Mouse (Mus musculus) ES-Bruce4 (cell line): ENCODE results near the gene Kcnj4.

Experiments used
- CTCF ChIP-seq: IDR thresholded peaks from one replicate; pipeline ENCODE4 v1.8.1; 2011; ENCODE audit warnings: low read depth, low read length
- EP300 ChIP-seq: IDR thresholded peaks from 2 replicates; pipeline ENCODE4 v1.6.1; 2011; ENCODE audit warnings: low read depth, low read length; ENCODE audit not compliant: insufficient read depth
- POLR2A ChIP-seq: IDR thresholded peaks from one replicate; pipeline ENCODE4 v1.8.1; 2011; ENCODE audit warnings: low read length; ENCODE audit not compliant: insufficient read depth

DNA sequence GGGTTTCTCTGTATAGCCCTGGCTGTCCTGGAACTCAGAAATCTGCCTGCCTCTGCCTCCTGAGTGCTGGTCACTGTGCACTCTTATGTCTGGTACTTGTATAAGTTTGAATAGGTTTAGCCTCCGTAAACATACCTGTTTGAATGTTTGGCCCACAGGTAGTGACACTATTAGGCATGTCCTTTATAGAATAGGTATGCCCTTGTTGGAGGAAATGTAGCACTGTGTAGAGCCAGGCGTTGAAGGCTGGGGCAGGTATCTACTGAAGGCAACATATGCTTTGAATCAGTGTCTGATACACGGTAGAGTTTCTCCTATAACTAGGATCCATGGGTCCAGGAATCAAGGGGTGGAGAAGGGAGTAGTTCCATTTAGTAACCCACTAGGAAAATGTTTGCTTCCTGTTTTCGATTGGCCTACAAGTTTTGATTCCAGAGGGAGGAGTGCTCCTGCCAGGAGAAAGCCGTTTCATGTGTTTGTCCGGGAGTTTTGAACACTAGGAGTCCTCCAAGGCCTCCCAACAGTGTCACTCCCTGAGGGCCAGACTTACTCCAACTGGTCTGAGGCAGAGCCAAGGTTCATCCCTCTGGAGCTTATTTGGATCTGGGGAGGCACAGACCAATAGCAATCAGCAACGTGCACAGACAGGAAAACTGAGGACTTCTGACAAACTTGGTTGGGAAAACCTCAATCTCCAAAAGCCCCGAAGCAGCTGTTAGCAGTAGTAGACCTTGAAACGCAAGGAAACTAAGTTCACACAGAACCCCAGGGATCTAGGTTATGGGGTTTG, 21.1 kb upstream of the Kcnj4 start:
- TF ChIP-seq CTCF (no peak), EP300 (no peak), POLR2A (no peak)
